Mouse (Mus musculus) small intestine, adult 2 months (tissue): ENCODE results near the gene Olfr1377.

Experiments used
- CTCF ChIP-seq: fragments of 200-500 bp; IDR thresholded peaks from 2 replicates; pipeline ENCODE4 v1.5.1; 2012; ENCODE audit warnings: low read depth, mild to moderate bottlenecking, control low read depth, inconsistent platforms, low read length, moderate library complexity, mixed read lengths; ENCODE audit not compliant: insufficient replicate concordance, insufficient read length; ENCODE audit errors: extremely low read depth
- POLR2A ChIP-seq: fragments of 200-500 bp; IDR thresholded peaks from 2 replicates; pipeline ENCODE4 v1.6.1; 2012; ENCODE audit warnings: low read depth, mild to moderate bottlenecking, control low read depth, inconsistent platforms, low read length, moderate library complexity

DNA sequence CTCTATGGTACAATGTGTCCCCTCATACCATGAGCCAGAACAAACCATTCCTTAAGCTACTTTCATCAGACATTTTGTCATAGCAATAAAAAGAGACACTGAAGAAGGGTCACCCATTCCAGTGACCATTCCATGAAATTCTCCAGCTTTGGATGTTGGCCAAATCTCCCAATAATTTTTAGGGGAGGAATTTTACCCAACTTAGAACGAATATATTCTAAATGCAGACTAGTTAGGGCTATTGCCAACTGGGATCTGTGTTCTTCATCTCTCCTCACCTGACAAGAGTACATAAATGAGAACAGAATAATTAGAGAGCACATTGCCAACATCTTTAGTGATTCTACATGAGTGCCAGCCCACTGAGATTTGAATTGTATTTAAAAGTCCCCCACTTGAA lies 32.2 kb downstream of the Olfr1377 start, which contains the start of gene Olfr54:
- TF ChIP-seq CTCF, result no peak
- no peak for TF ChIP-seq POLR2A
